Mouse (Mus musculus): Measurements from ENCODE around the gene Casp4.

GRCm38 (mm10) chr9:5296354-5297237 is 12.0 kb upstream of the Casp4 start:
- TF ChIP-seq CTCF (IDR thresholded peaks at IDR 0.05) (no peak), EP300 (IDR thresholded peaks at IDR 0.05) (no peak)

All from lung, postnatal 0 days (tissue).